Mouse (Mus musculus): ENCODE results near the gene Mark4. TPM values are rescaled to one million over a fixed set of nuclear protein-coding genes. Genes with fewer than 3 reads are reported as not detected.

Gene Mark4
- polyA plus RNA-seq, 1 experiment from 2014 or later = 1.8 TPM

DNA sequence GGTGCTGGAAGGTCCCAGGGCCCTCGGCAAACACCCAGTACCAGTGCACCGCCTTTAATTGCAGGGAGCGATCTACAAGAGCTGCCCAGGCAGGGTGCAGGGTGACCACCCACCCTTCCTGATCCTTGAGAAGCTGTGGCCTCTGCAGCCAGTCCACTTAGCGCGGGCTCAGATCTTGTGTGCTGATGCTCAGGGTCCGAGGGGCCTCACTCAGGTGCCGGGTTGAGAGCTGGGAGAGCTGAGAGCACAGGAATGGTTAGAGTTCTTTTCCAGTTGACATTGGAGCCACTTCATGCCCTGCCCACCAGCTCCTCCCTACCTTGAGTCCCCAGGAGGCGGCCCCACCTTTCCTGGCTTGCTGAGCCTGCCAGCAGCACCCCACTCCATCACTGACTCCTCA, 64.1 kb downstream of the Mark4 start:
- WGBS (ENCODE audit: insufficient replicate concordance) = 93% methylated on average over 8 of the region's 8 CpGs
- Histone ChIP-seq H3K9ac (replicated peaks) (no peak overlapping the region), H3K4me1 (ENCODE audit: insufficient read depth) (peaks cover 3% of the 10 kb centered on the region; the same call in 1 of the 2 replicates), H3K27me3 (ENCODE audit: insufficient read depth, low read length) (no peaks in the 10 kb centered on the region; the same call in 1 of the 2 replicates), H3K4me3 (ENCODE audit: low read depth, low read length) (no peak overlapping the region), H3K36me3 (replicated peaks; ENCODE audit: insufficient read depth, low read length) (peaks cover 48% of the 10 kb centered on the region), H3K4me2 (ENCODE audit: low read depth, low read length) (no peak overlapping the region), H3K9me3 (ENCODE audit: low read length) (no peaks in the 10 kb centered on the region), H3K27ac (ENCODE audit: low read depth) (no peak overlapping the region)
- DNase-seq (no peak), ATAC-seq (no peak)
- TF ChIP-seq CTCF (IDR thresholded peaks at IDR 0.05; ENCODE audit: low read depth) = no peak
- no peak for TF ChIP-seq EP300 (IDR thresholded peaks at IDR 0.05; ENCODE audit: low read depth)

DNA sequence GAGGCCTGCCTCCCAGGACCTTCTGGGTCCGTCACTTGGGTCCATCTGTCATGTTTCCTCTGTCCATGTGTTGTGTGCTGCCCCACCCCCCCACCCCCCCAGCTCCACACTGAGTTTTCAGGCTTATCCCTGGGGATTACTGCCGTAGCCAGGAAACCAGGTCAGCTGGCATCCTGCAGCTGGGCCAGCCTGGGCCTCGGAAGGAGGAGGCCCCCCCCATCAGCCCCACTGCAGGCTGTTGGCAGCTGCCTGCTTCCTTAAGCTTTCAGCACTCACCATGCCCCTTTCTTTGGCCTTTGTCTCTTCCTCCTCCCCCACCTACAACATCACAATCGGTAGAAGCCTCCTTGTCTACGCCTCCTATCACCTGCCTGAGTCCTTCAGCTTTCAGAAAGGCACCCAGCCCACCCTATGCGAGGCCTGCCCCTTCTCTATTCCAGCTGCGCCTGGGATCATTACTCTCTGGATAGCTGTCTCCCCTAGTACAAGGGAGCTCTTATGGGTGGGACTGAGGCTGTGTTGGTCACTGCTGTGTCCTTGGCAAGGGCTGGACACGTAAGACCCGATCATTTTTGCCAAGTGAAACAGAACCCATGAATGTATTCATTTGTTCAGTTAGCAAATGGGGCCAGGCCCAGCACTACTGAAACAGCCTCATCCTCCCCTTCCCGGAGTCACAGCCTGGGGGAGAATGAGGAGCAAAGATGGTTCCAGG, 69.8 kb downstream of the Mark4 start:
- ATAC-seq = no peak
- no peaks in the 10 kb centered on the region for H3K4me1 ChIP-seq (ENCODE audit: insufficient read depth)

DNA sequence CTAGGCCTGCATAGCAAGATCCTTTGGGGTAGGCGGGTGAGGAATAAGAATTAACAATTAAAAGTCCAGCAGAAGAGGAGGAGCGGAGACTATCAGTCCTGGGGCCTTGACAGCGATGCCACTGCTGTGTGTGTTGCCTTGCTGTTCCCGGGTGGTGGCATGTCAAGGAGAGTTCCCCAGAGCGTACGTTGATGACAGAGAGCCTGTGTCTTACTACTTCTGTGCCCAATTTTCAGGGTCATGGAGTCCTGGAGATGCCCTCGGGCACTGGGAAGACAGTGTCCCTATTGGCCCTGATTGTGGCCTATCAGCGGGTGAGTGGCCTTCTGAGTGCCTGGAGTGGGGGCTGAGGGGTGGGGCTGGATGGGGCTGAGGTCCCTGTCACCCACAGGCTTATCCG, 74.9 kb downstream of the Mark4 start:
- no peak for DNase-seq
- H3K36me3 ChIP-seq (replicated peaks; ENCODE audit: insufficient read depth, low read length) = peaks cover 27% of the 10 kb centered on the region
- H3K9me3 ChIP-seq (ENCODE audit: low read length) = no peaks in the 10 kb centered on the region
- no peak overlapping the region for H3K4me3 ChIP-seq (ENCODE audit: low read depth, low read length)
- H3K27me3 ChIP-seq (ENCODE audit: insufficient read depth, low read length) = no peaks in the 10 kb centered on the region
- peaks cover 10% of the 10 kb centered on the region for H3K4me1 ChIP-seq (ENCODE audit: insufficient read depth)
- WGBS (ENCODE audit: insufficient replicate concordance) = 85% methylated on average over 9 of the region's 9 CpGs
- H3K9ac ChIP-seq (replicated peaks) = no peak overlapping the region
- H3K4me2 ChIP-seq (ENCODE audit: low read depth, low read length) = no peak overlapping the region
- no peak overlapping the region for H3K27ac ChIP-seq (ENCODE audit: low read depth)
- ATAC-seq = no peak
- no peak for TF ChIP-seq EP300 (IDR thresholded peaks at IDR 0.05; ENCODE audit: low read depth)

More for the DNA sequence above, 69.8 kb downstream of the Mark4 start:
- H3K9me3 ChIP-seq (ENCODE audit: low read length) = no peaks in the 10 kb centered on the region
- 79% methylated on average over 9 of the region's 10 CpGs for WGBS (ENCODE audit: insufficient replicate concordance)
- no peaks in the 10 kb centered on the region for H3K27me3 ChIP-seq (ENCODE audit: insufficient read depth, low read length)
- no peak overlapping the region for H3K4me3 ChIP-seq (ENCODE audit: low read depth, low read length)
- H3K9ac ChIP-seq (replicated peaks) = no peak overlapping the region
- peaks cover 66% of the 10 kb centered on the region for H3K36me3 ChIP-seq (replicated peaks; ENCODE audit: insufficient read depth, low read length)
- no peak overlapping the region for H3K4me2 ChIP-seq (ENCODE audit: low read depth, low read length)
- no peak for DNase-seq
- H3K27ac ChIP-seq (ENCODE audit: low read depth) = no peak overlapping the region
- TF ChIP-seq EP300 (IDR thresholded peaks at IDR 0.05; ENCODE audit: low read depth) = no peak
- no peak for TF ChIP-seq CTCF (IDR thresholded peaks at IDR 0.05; ENCODE audit: low read depth)

DNA sequence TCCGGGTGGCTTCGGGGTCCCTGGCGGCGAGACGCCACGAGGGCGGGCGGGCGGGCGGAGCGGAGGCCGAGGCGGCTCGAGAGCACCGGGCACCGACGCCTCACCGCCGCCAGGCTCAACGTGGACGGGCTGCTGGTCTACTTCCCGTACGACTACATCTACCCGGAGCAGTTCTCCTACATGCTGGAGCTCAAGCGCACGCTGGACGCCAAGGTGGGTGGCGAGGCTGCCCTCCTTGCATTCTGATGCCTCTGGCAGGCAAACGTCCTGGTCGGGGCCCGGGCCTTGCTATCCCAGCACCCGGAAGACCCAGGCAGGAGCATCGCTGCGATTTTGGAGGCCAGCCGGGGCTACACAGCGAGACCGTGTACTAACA, 76.5 kb downstream of the Mark4 start:
- Histone ChIP-seq H3K4me2 (ENCODE audit: low read depth, low read length) (peak overlapping the region; percentile 86), H3K27me3 (ENCODE audit: insufficient read depth, low read length) (no peaks in the 10 kb centered on the region), H3K4me1 (ENCODE audit: insufficient read depth) (peaks cover 10% of the 10 kb centered on the region), H3K9ac (replicated peaks) (peak overlapping the region; percentile 76), H3K36me3 (replicated peaks; ENCODE audit: insufficient read depth, low read length) (peaks cover 19% of the 10 kb centered on the region), H3K9me3 (ENCODE audit: low read length) (no peaks in the 10 kb centered on the region), H3K27ac (ENCODE audit: low read depth) (no peak overlapping the region; the same call in 1 of the 2 replicates), H3K4me3 (ENCODE audit: low read depth, low read length) (peak overlapping the region; percentile 83)
- DNase-seq (no peak), ATAC-seq (peak; percentile 75)
- under 1% methylated on average over 32 of the region's 37 CpGs for WGBS (ENCODE audit: insufficient replicate concordance)
- TF ChIP-seq EP300 (IDR thresholded peaks at IDR 0.05; ENCODE audit: low read depth) (no peak), CTCF (IDR thresholded peaks at IDR 0.05; ENCODE audit: low read depth) (0 out of 2 replicates have a peak, but pooled peaks have one; percentile 8)

DNA sequence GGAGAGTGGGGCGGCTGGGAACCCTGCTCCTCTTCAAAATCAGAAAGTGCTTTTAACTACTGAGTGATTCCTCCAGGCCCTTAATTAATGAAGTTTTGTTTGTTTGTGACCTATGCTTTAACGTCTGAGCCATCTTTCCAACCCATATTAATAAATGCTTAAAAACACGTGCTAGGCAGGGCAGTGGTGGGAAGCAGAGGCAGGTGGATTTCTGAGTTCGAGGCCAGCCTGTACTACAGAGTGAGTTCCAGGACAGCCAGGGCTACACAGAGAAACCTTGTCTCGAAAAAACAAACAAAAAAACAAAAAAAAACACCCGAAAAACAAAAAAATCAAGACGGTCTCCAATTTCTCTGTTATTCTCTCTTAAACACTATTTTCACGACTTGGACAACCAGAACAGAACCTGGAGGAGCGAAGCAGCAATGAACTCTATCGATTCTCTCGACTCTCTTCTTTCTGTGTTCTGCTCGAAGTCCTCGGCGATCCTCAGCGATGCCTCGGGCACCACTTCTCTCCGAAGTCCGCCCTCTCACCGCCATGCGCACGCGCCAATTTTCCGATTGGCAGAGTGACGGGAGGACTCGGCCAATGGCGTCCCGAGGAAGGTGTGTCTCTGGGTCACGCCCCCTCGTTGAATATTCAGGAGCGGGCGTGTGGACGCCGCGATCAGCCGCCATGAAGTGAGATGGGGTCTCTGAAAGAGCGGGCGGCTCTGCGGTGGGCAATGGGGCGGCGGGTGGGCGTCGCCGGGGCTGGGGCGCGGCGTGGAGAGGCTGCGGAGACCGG, 77.0 kb downstream of the Mark4 start, which contains the start of gene Ercc2:
Gene Ercc2, plus strand, starts transcription at position 634 of the 789 bp plus-strand sequence.
- no peaks in the 10 kb centered on the region for H3K27me3 ChIP-seq (ENCODE audit: insufficient read depth, low read length)
- WGBS (ENCODE audit: insufficient replicate concordance) = 5% methylated on average over 48 of the region's 48 CpGs
- no peaks in the 10 kb centered on the region for H3K9me3 ChIP-seq (ENCODE audit: low read length)
- TF ChIP-seq EP300 (IDR thresholded peaks at IDR 0.05; ENCODE audit: low read depth) (no peak), CTCF (IDR thresholded peaks at IDR 0.05; ENCODE audit: low read depth) (0 out of 2 replicates have a peak, but pooled peaks have one; percentile 0)
- H3K27ac ChIP-seq (ENCODE audit: low read depth) = no peak within 1 kb of the TSS; the same call in 1 of the 2 replicates
- H3K4me2 ChIP-seq (ENCODE audit: low read depth, low read length) = peak within 1 kb of the TSS; percentile 86
- peak; percentile 99 for DNase-seq
- peaks cover 13% of the 10 kb centered on the region for H3K36me3 ChIP-seq (replicated peaks; ENCODE audit: insufficient read depth, low read length)
- H3K4me3 ChIP-seq (ENCODE audit: low read depth, low read length) = peak within 1 kb of the TSS; percentile 83
- peak; percentile 99 for ATAC-seq
- peaks cover 10% of the 10 kb centered on the region for H3K4me1 ChIP-seq (ENCODE audit: insufficient read depth)
- peak within 1 kb of the TSS; percentile 76 for H3K9ac ChIP-seq (replicated peaks)

DNA sequence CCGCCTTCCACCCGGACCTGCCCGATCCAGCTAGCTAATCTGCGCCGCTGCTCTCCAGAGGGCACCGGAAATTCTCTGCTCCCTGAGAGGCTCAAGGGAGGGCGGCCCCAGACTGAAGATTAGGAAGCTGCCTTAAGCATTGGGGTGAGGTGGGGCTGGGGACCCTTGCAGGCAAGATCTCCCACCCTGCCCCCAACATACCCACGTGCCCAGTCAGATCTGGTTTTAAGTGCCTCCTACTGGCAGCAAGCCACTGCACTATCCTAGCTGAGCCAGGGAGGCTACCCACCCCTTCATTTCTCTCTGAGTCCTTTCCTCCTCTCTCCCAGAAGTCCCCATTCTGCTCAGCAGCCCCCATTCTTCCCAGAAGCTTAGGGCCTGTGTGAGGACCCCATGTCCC, 80.6 kb downstream of the Mark4 start:
- DNase-seq (no peak), ATAC-seq (no peak)
- 74% methylated on average over 8 of the region's 8 CpGs for WGBS (ENCODE audit: insufficient replicate concordance)
- no peak overlapping the region for H3K9ac ChIP-seq (replicated peaks)
- no peaks in the 10 kb centered on the region for H3K36me3 ChIP-seq (replicated peaks; ENCODE audit: insufficient read depth, low read length)
- H3K27me3 ChIP-seq (ENCODE audit: insufficient read depth, low read length) = no peaks in the 10 kb centered on the region
- H3K4me1 ChIP-seq (ENCODE audit: insufficient read depth) = peaks cover 7% of the 10 kb centered on the region
- H3K4me3 ChIP-seq (ENCODE audit: low read depth, low read length) = no peak overlapping the region
- H3K27ac ChIP-seq (ENCODE audit: low read depth) = no peak overlapping the region
- no peaks in the 10 kb centered on the region for H3K9me3 ChIP-seq (ENCODE audit: low read length)
- H3K4me2 ChIP-seq (ENCODE audit: low read depth, low read length) = no peak overlapping the region
- TF ChIP-seq EP300 (IDR thresholded peaks at IDR 0.05; ENCODE audit: low read depth) = no peak
- no peak for TF ChIP-seq CTCF (IDR thresholded peaks at IDR 0.05; ENCODE audit: low read depth)
